Mouse (Mus musculus) CH12.LX (cell line): Measurements from ENCODE around the gene Zfp334. TPM values are rescaled to one million over a fixed set of nuclear protein-coding genes. Genes with fewer than 3 reads are reported as not detected.
A peak's percentile ranks its signal among the peaks of the same experiment; 100 is the strongest.

Source experiments
- DNase-seq: peaks from one replicate; pipeline ENCODE4 v3.0.0-alpha.2; 2013; ENCODE audit errors: extremely low read depth
- H3K27ac ChIP-seq: 2 replicates; pipeline ENCODE4 v1.5.1; 2012; ENCODE audit warnings: low read depth, mild to moderate bottlenecking, control low read depth, moderate library complexity; ENCODE audit not compliant: insufficient read depth
- H3K27me3 ChIP-seq: replicated peaks from 2 replicates; pipeline ENCODE3; 2012; ENCODE audit warnings: inconsistent platforms
- H3K36me3 ChIP-seq, 2 experiments: replicated peaks in 1 of 2; 2 replicates each; pipeline versions ENCODE3 to v1.6.1; 2012; ENCODE audit warnings: inconsistent platforms in 1 of 2, low read length in 1 of 2, mild to moderate bottlenecking in 1 of 2, mixed read lengths in 1 of 2, moderate library complexity in 1 of 2; ENCODE audit not compliant: control insufficient read depth in 1 of 2, insufficient read depth in 1 of 2
- H3K4me1 ChIP-seq, 2 experiments: 2 replicates each; pipeline ENCODE4 v1.6.1; 2012; ENCODE audit warnings: inconsistent platforms in 1 of 2, moderate library complexity in 1 of 2; ENCODE audit not compliant: insufficient read depth in 2 of 2, control insufficient read depth in 1 of 2
- H3K4me2 ChIP-seq: 2 replicates; pipeline ENCODE4 v1.6.1; 2012; ENCODE audit warnings: low read depth, mild to moderate bottlenecking, control low read depth; ENCODE audit not compliant: poor library complexity, insufficient read depth, severe bottlenecking
- H3K4me3 ChIP-seq, 3 experiments: fragments of 150-350 bp in 1 of 3; sonication (generic) in 1 of 3; replicated peaks in 1 of 3; 2 replicates each; pipeline versions ENCODE3 to v1.5.1; 2011 to 2012; ENCODE audit warnings: low read depth in 2 of 3, low read length in 2 of 3, mild to moderate bottlenecking in 2 of 3, moderate library complexity in 2 of 3, control low read depth in 1 of 3, improper control_type of control experiment in 1 of 3, inconsistent platforms in 1 of 3, mixed read lengths in 1 of 3; ENCODE audit not compliant: poor library complexity in 1 of 3
- H3K79me2 ChIP-seq: replicated peaks from 2 replicates; pipeline ENCODE4 v1.6.1; 2012; ENCODE audit warnings: mild to moderate bottlenecking, moderate library complexity; ENCODE audit not compliant: control insufficient read depth, poor library complexity, insufficient read depth, severe bottlenecking; ENCODE audit errors: extremely low read depth
- H3K9ac ChIP-seq: 2 replicates; pipeline ENCODE4 v1.6.1; 2012; ENCODE audit warnings: low read depth, mild to moderate bottlenecking, control low read depth, moderate library complexity; ENCODE audit not compliant: insufficient read depth
- H3K9me3 ChIP-seq: replicated peaks from 2 replicates; pipeline ENCODE3; 2012; ENCODE audit warnings: low read length, inconsistent platforms, mixed read lengths
- CHD1 ChIP-seq: IDR thresholded peaks from 2 replicates; pipeline ENCODE4 v1.6.1; 2012; ENCODE audit warnings: low read depth, low read length, improper control_type of control experiment, inconsistent platforms
- EP300 ChIP-seq: IDR thresholded peaks from 2 replicates; pipeline ENCODE4 v1.6.1; 2011; ENCODE audit warnings: low read length, improper control_type of control experiment
- ETS1 ChIP-seq: conservative IDR thresholded peaks from 2 replicates; pipeline ENCODE4 v1.6.1; 2012; ENCODE audit warnings: low read depth, mild to moderate bottlenecking, inconsistent platforms, low read length, improper control_type of control experiment, moderate library complexity
- GABPA ChIP-seq: IDR thresholded peaks from 2 replicates; pipeline ENCODE4 v1.6.1; 2012; ENCODE audit warnings: low read depth, low read length, improper control_type of control experiment, inconsistent platforms; ENCODE audit not compliant: insufficient replicate concordance
- HCFC1 ChIP-seq: IDR thresholded peaks from 2 replicates; pipeline ENCODE4 v1.6.1; 2012; ENCODE audit warnings: low read depth, mild to moderate bottlenecking, inconsistent platforms, low read length, improper control_type of control experiment
- IRF4 ChIP-seq: IDR thresholded peaks from 2 replicates; pipeline ENCODE4 v1.6.1; 2014; ENCODE audit warnings: low read depth, mild to moderate bottlenecking, inconsistent platforms, low read length, improper control_type of control experiment
- JUN ChIP-seq: IDR thresholded peaks from 2 replicates; pipeline ENCODE4 v1.6.1; 2011; ENCODE audit warnings: low read depth, mild to moderate bottlenecking, low read length, improper control_type of control experiment, moderate library complexity; ENCODE audit not compliant: insufficient read depth
- KAT2A ChIP-seq: IDR thresholded peaks from 2 replicates; pipeline ENCODE4 v1.6.1; 2012; ENCODE audit warnings: low read length, improper control_type of control experiment, inconsistent platforms; ENCODE audit not compliant: insufficient replicate concordance
- MAFK ChIP-seq: IDR thresholded peaks from 2 replicates; pipeline ENCODE4 v1.6.1; 2011; ENCODE audit warnings: low read length, improper control_type of control experiment; ENCODE audit not compliant: insufficient replicate concordance
- MAX ChIP-seq: IDR thresholded peaks from 2 replicates; pipeline ENCODE4 v1.6.1; 2011; ENCODE audit warnings: low read length, improper control_type of control experiment
- MAZ ChIP-seq: IDR thresholded peaks from 2 replicates; pipeline ENCODE4 v1.6.1; 2012; ENCODE audit warnings: low read depth, mild to moderate bottlenecking, inconsistent platforms, low read length, improper control_type of control experiment, moderate library complexity
- MXI1 ChIP-seq: IDR thresholded peaks from 2 replicates; pipeline ENCODE4 v1.6.1; 2011; ENCODE audit warnings: mild to moderate bottlenecking, low read depth, low read length, improper control_type of control experiment
- NRF1 ChIP-seq: IDR thresholded peaks from 2 replicates; pipeline ENCODE4 v1.6.1; 2014; ENCODE audit warnings: low read depth, mild to moderate bottlenecking, inconsistent platforms, low read length, improper control_type of control experiment, moderate library complexity
- PAX5 ChIP-seq: IDR thresholded peaks from 2 replicates; pipeline ENCODE4 v1.6.1; 2012; ENCODE audit warnings: low read length, inconsistent platforms, mixed read lengths
- RAD21 ChIP-seq: IDR thresholded peaks from 2 replicates; pipeline ENCODE4 v1.6.1; 2011; ENCODE audit warnings: low read depth, mild to moderate bottlenecking, low read length, improper control_type of control experiment, moderate library complexity
- UBTF ChIP-seq: IDR thresholded peaks from 2 replicates; pipeline ENCODE4 v1.6.1; 2012; ENCODE audit warnings: low read depth, mild to moderate bottlenecking, inconsistent platforms, low read length, improper control_type of control experiment, moderate library complexity
- USF1 ChIP-seq: IDR thresholded peaks from 2 replicates; pipeline ENCODE4 v1.6.1; 2014; ENCODE audit warnings: low read depth, mild to moderate bottlenecking, inconsistent platforms, low read length, improper control_type of control experiment
- ZC3H11A ChIP-seq: IDR thresholded peaks from 2 replicates; pipeline ENCODE4 v1.6.1; 2012; ENCODE audit warnings: low read depth, mild to moderate bottlenecking, inconsistent platforms, low read length, improper control_type of control experiment
- ZMIZ1 ChIP-seq: IDR thresholded peaks from 2 replicates; pipeline ENCODE4 v1.6.1; 2012; ENCODE audit warnings: low read depth, mild to moderate bottlenecking, inconsistent platforms, low read length, improper control_type of control experiment
- dilution Hi-C: fragments of 300-500 bp; cut with MboI; formaldehyde crosslinking; loops from 2 replicates; pipeline ENCODE4 v1.14.3; 2020; ENCODE audit warnings: low sequenced_read_pairs; ENCODE audit not compliant: extremely low pct_unique_long_range_greater_than_20kb, extremely low pct_ligation_motif_present
- in situ Hi-C: fragments of 300-500 bp; cut with MboI; formaldehyde crosslinking; loops from 3 replicates; pipeline ENCODE4 v1.14.3; 2019; ENCODE audit warnings: low sequenced_read_pairs, low pct_ligation_motif_present, low pct_unique_long_range_greater_than_20kb, mixed read lengths
- polyA plus RNA-seq: library from polyadenylated mRNA; unstranded; fragments of >175 nt; gene quantifications from 2 replicates; pipeline ENCODE4 v1.2.1, GENCODE M21; 2012; ENCODE audit warnings: low read depth; ENCODE audit not compliant: insufficient read length
- total RNA-seq, 2 experiments: library from RNA; depleted of rRNA; stranded (reverse); fragments of 300-350 nt in 1 of 2; fragments of >200 nt in 1 of 2; gene quantifications; 2 replicates each; pipeline ENCODE4 v1.2.3; 2012 to 2014

Zfp334 gene
- total and polyA plus RNA-seq, 3 experiments, result not detected

- Histone ChIP-seq H3K4me3 (no peak overlapping the region), H3K36me3 (no peaks in the 10 kb centered on the region), H3K27me3 (peaks cover 24% of the 10 kb centered on the region), H3K79me2 (no peaks in the 10 kb centered on the region), H3K27ac (no peak overlapping the region), H3K9ac (no peak overlapping the region), H3K9me3 (peaks cover 4% of the 10 kb centered on the region), H3K4me2 (no peak overlapping the region), H3K4me1 (peaks cover 12 to 34% of the 10 kb centered on the region in 2 experiments)
- no peak for TF ChIP-seq MAZ
- TF ChIP-seq ZC3H11A, result no peak
- no peak for TF ChIP-seq KAT2A
- TF ChIP-seq JUN, result no peak
- no peak for TF ChIP-seq ZMIZ1
- no peak for TF ChIP-seq CHD1
- TF ChIP-seq EP300, result no peak
- no peak for TF ChIP-seq USF1
- TF ChIP-seq GABPA, result no peak
- TF ChIP-seq UBTF, result no peak
- TF ChIP-seq IRF4, result no peak
- TF ChIP-seq MXI1, result no peak
- no peak for TF ChIP-seq MAX
- TF ChIP-seq HCFC1, result no peak
- no peak for TF ChIP-seq ETS1
- no peak for TF ChIP-seq RAD21
- no peak for TF ChIP-seq NRF1
- TF ChIP-seq PAX5, result no peak
- in situ Hi-C loops, result loop anchor here (10.0 kb wide), 1 partner anchor 255 kb away; no protein-coding TSS in a partner anchor
- no peak for DNase-seq
- dilution Hi-C loops, result no loop called here
Measured at GRCm38 (mm10) chr2:165329703-165330102, 58.4 kb downstream of the Zfp334 start.

- H3K4me3 ChIP-seq, result no peak overlapping the region
- H3K9ac ChIP-seq, result no peak overlapping the region
- dilution Hi-C loops (no loop called here), in situ Hi-C loops (no loop called here)
- no peak overlapping the region for H3K27ac ChIP-seq
- DNase-seq, result no peak
- peaks cover 12 to 34% of the 10 kb centered on the region in 2 experiments for H3K4me1 ChIP-seq
- peaks cover 0 to 2% of the 10 kb centered on the region in 2 experiments for H3K36me3 ChIP-seq
- 0 out of 2 replicates have a peak, but pooled peaks have one; percentile 9 for TF ChIP-seq MAFK
- TF ChIP-seq GABPA, result no peak
- peaks cover 4% of the 10 kb centered on the region for H3K9me3 ChIP-seq
- peaks cover 23% of the 10 kb centered on the region for H3K27me3 ChIP-seq
- H3K79me2 ChIP-seq, result no peaks in the 10 kb centered on the region
- H3K4me2 ChIP-seq, result no peak overlapping the region
Measured at GRCm38 (mm10) chr2:165328746-165329145, 59.3 kb downstream of the Zfp334 start.
